Comparison of ENCODE assay signal across 11 mouse cellular contexts in the genomic region with DNA sequence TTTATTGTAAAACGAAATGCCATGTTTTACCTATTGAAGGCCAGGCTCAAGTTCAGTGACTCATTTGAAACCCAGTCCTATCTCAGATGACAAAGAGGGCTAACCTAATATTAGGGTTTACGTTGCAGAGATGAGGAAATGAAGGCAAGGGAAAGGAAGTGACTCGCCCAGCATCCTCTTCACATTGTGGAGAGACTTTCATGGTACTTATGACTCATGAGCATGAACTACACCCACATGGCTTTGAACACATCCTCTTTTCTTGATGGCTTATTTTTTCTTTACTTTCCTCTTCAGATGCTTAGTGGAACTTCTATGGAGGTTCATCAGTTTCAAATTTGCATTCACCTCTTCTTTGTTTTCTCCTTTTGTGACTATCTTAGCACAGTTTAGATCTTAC. TPM values are rescaled to one million over a fixed set of nuclear protein-coding genes. Genes with fewer than 3 reads are reported as not detected.
DNase-seq lines count a peak whose midpoint lies in the region; ATAC-seq lines count a peak whose summit lies in the region.
"Had no signal": no experiment of that assay in that cellular context is flagged by ENCODE, and none has a peak within 500 bp of the region (broad histone marks: within the 10 kb centered on the region; RNA-seq: fewer than 3 reads in every experiment).

No protein-coding gene starts in this region.

- peak; percentile 14 to 22 for DNase-seq in lung, adult 18-20 months
- no peak for DNase-seq in lung, postnatal 10 days
- DNase-seq in CD4-positive, CD25-positive, alpha-beta regulatory T cell, adult 2 months (ENCODE audit: low read depth, low spot score): peak; percentile 57
- DNase-seq in right cerebral cortex, postnatal 10 days (ENCODE audit: low spot score in 2 of 2): no peak
- DNase-seq in heart, postnatal 36 days: no peak
- DNase-seq: cerebellum, adult 18-20 months; liver, embryonic 13.5 days; thymus, adult 2 months had no signal

- peak; percentile 88 for ATAC-seq in granulocyte monocyte progenitor cell, adult 5-6 weeks (replicated peaks; ENCODE audit: poor library complexity, severe bottlenecking)
- ATAC-seq in neutrophil, adult 5-6 weeks (ENCODE audit: extremely low read depth, insufficient number of reproducible peaks, low FRiP score, poor library complexity, severe bottlenecking): peak; percentile 92
- ATAC-seq: intestine, postnatal 0 days had no signal

- intact Hi-C loops in heart, postnatal 36 days (cut with DNase I): no loop called here

RNA-seq across cellular contexts. Expression of a gene that starts 16.4 kb away (rescaled TPM):
- total RNA-seq in granulocyte monocyte progenitor cell, adult 5-6 weeks (2014; fragmentation: Nextera tagmentation): 10.9 and 28.9 TPM in 2 replicates
- 45.0 and 45.8 TPM in 2 replicates for total RNA-seq in granulocyte monocyte progenitor cell, adult 5-6 weeks (2017)
- 121 and 136 TPM in 2 replicates for total RNA-seq in neutrophil, adult 5-6 weeks (2017)
- total RNA-seq in heart, postnatal 36 days (2021): 1 to 10 TPM; 2.6 to 3.4 TPM

Comparison
In these comparisons a context has a peak if more than half of its experiments do, and no peak if none do; other contexts are left out.
1. DNase-seq: peak in lung, adult 18-20 months (2 of 2) and CD4-positive, CD25-positive, alpha-beta regulatory T cell, adult 2 months (single experiment); none in lung, postnatal 10 days (single experiment), right cerebral cortex, postnatal 10 days (0 of 2) and heart, postnatal 36 days (0 of 2).